Mouse (Mus musculus): ENCODE measurements at regions not wholly inside any gene's neighbourhood (a gene's known extent, or its start where the extent isn't known, plus 50 kb on each side); places are given as distances from the start of the nearest gene placed in this dataset.

- DNase-seq (ENCODE audit: low read depth, low spot score) = peak; percentile 33
Measured at GRCm38 (mm10) chr4:89446765-89447487, 136.1 kb upstream of the Cdkn2b start.

- no peak for DNase-seq (ENCODE audit: low read depth, low spot score)
Measured at GRCm38 (mm10) chr4:89446156-89446716, 135.4 kb upstream of the Cdkn2b start.

DNA sequence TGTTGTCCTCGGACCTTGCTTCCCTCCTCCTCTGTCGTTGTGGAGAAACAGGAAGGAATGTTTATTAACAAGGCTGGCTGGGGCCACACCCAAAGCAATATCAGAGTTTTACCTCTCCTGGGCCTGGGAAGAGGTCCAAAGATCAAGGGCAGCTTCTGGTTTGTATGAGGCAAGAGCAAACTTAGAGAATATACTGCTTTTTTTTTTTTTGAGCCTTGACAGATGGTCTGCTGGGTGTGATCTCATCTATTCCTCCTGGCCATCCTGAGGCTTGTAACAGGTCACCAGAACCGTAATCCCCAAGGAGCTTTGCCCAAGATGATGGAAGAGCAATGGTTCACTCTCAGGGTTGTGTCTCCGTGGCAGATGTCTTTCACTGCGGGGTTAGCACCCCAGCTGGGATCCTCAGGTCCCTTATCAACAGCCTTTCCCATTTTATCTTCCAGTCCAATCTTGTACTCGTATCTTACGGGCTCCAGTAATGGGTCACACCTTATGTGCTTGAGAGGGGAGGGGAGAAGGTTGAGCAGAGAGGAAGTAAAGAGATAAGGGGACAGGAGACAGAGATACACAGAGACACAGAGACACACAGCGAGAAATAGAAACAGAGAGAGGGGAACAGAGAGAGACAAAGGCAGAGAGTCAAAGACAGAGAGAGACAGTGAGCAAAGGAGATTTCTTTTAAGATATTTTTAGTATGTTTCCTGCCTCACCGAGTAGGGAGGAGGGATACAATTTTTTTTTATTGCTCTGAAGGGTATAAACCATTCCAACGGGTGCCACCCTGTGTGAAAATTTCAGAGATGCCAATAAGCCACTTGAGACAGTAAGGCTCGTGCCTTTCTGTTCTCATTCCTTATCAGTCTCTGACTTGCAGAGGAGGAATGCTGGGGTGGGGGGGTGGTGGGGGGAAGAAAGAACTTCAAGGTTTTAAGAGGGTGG, 134.6 kb upstream of the Cdkn2b start:
- DNase-seq (ENCODE audit: low read depth, low spot score) = no peak

DNA sequence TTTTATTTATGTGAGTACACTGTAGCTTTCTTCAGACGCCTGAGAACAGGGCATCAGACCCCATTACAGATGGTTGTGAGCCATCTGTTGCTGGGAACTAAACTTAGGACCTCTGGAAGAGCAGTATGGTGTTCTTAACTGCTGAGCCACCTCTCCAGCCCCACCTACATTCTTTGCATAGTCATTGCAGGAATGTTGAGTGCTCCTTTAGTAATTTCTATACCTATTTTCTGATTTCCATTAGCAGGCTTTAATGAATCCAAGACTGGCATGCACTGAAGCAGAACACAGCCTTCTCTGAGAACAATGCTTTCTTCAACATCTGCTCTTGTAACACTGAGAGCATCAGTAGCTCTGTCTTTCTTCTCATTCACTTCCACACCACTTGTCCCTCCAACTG, 131.7 kb upstream of the Cdkn2b start:
- peak; percentile 10 for DNase-seq (ENCODE audit: low read depth, low spot score)

GRCm38 (mm10) chr4:89440821-89441220, 130.0 kb upstream of the Cdkn2b start:
- DNase-seq (ENCODE audit: low read depth, low spot score) = no peak

DNA sequence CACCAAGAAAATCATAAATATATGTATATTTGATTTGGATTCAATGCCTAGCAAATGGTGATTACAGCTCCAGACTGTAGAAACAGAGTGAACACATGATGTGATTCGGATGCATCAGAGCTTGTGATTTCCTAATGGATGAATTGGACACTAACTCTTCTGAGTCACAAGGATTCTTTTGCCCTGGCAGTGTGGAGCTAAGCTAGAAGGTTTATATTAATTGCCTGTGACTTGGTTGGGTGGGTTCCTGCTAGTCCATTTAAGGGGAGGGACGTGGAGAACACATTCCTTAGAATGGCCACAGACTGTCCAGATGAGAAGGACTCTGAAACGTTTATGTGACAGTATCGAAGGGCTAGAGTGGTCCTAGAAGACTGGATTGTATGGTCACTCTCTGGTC, 129.5 kb upstream of the Cdkn2b start:
- no peak for DNase-seq (ENCODE audit: low read depth, low spot score)

DNA sequence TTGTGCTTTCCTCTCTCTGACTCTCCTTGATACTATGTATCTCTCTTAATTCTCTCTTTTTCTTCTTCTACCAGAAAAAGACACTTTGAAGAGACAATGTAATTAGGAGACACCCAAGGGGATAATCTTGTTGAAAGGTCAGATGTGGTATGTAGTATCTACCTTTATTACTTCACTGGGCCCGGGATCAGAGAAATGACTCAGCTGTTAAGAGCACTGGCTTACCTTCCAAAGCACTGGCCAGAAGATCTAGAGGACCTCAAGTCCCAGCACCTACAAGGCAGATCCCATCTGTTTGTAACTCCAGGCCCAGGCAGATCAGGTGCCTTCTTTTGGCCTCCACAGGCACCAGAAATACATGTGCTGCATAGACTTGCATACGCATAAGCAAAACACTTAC, 127.8 kb upstream of the Cdkn2b start:
- no peak for DNase-seq (ENCODE audit: low read depth, low spot score)

- DNase-seq (ENCODE audit: low read depth, low spot score) = no peak
Measured at GRCm38 (mm10) chr4:89436764-89437163, 125.9 kb upstream of the Cdkn2b start.

GRCm38 (mm10) chr4:89434152-89434551, 123.3 kb upstream of the Cdkn2b start:
- DNase-seq (ENCODE audit: low read depth, low spot score) = no peak

DNA sequence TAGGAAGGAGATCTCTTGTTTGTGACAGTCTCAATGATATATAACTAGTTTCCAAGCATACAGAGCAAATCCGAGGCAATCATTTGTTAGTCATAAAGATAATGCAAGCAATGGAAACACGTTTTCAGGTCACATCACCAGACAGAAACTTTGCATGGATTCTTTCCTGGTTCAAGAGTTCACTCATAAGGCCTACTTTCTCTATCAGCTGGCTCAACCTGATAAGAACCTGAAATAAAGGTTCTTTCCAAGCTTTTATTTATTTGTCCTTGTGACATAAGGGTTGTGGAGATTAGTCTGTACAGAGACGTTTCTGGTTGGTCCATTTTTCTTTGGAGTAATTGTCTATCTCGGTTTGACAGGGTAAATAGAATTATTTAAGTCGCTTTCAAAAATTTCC, 122.7 kb upstream of the Cdkn2b start:
- no peak for DNase-seq (ENCODE audit: low read depth, low spot score)

DNA sequence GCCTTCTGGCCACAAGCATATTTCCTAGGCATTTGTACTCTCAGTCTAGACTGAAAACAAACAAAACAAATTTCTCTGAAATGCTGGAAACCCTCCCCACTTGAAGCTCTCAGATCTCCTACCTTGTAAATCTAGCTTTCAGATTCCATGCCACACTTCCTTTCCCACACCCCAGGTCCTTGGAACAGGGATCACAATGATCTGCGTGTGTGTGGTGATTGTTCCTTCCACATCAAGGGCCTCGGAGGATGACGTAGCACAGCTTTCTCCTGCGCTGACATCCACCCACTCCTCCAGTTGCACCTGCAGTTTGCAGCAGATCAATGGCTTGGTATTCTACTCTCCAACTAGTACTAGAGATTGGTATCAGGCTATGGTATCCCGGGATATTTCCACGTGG, 120.7 kb upstream of the Cdkn2b start:
- DNase-seq (ENCODE audit: low read depth, low spot score) = no peak

- DNase-seq (ENCODE audit: low read depth, low spot score) = no peak
Measured at GRCm38 (mm10) chr4:89428465-89428864, 117.6 kb upstream of the Cdkn2b start.

GRCm38 (mm10) chr4:89427345-89428293, 116.8 kb upstream of the Cdkn2b start:
- peak; percentile 7 for DNase-seq (ENCODE audit: low read depth, low spot score)

GRCm38 (mm10) chr4:89425916-89426315, 115.1 kb upstream of the Cdkn2b start:
- no peak for DNase-seq (ENCODE audit: low read depth, low spot score)

- no peak for DNase-seq (ENCODE audit: low read depth, low spot score)
Measured at GRCm38 (mm10) chr4:89421694-89422354, 111.0 kb upstream of the Cdkn2b start.

DNA sequence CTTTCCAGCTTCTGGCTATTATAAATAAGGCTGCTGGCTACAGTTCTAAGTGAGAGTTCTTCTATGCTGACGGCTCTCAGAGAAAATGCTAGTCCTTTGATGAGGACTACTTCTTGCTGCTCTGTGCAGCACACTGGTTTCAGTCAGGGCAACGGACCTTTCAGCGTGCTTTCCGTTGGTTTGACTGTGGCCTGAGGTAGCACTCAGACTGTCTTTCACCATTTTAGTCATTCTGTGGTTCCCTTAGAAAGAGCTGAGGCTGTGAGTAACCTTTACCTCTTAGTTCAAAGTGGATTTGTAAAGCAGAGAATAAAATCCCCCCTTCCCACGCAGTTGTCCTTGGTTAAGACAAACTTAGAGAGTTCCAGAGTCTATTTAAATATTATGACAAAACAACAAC, 110.0 kb upstream of the Cdkn2b start:
- DNase-seq (ENCODE audit: low read depth, low spot score) = no peak

GRCm38 (mm10) chr4:89419507-89419906, 108.7 kb upstream of the Cdkn2b start:
- no peak for DNase-seq (ENCODE audit: low read depth, low spot score)

DNA sequence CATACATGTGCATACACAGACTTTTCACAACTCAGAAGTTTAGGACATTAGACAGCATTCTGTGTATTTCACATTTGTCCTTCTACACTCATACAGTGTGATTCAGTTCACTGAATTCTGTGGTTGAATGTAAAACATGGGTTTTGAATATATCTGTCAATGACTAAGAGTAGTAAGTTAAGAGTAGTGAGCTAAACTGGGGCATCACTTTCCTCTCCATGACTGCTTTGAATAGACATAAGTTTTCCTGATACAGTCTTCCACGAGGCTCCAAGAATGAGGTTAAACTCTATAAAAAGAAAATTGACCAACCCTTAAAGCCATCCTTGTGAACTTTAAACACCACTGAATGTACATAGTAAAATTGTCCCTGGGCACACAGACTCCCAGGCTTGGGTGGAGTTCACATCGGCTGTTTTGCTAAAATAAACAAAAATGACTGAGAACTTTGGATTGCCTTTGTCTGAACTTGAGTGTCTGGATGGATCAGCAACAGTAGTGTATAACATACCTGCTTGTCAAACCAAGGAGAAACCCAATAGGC, 94.9 kb upstream of the Cdkn2b start:
- DNase-seq (ENCODE audit: low read depth, low spot score) = no peak

DNA sequence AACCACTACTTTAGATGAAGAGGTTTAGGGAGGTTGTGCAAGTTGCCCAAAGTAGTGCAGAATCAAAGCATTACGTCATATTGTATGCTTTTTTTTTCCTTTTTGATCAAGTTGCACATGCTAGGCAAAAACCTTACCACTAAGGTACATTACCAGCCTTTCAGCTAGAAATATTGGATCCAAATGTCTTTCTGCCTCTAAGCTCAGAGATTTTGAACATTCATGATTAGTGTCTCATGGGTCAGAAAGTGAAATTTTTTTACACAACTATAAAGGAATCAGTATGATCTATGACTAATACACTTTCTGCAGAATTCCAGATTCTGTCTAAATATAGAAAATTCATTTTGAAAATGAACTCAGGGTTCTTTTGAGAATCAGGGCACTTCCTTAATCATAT, 92.3 kb upstream of the Cdkn2b start:
- no peak for DNase-seq (ENCODE audit: low read depth, low spot score)

GRCm38 (mm10) chr4:89402324-89402723, 91.5 kb upstream of the Cdkn2b start:
- no peak for DNase-seq (ENCODE audit: low read depth, low spot score)

GRCm38 (mm10) chr4:89401696-89402095, 90.9 kb upstream of the Cdkn2b start:
- DNase-seq (ENCODE audit: low read depth, low spot score) = no peak

All from ES-CJ7 (cell line).